Mouse (Mus musculus): ENCODE results near the gene Krtcap2. TPM values are rescaled to one million over a fixed set of nuclear protein-coding genes. Genes with fewer than 3 reads are reported as not detected.

The Krtcap2 gene
- polyA plus RNA-seq (2012; rRNA removed) = 58.2 and 61.9 TPM in 2 replicates

DNA sequence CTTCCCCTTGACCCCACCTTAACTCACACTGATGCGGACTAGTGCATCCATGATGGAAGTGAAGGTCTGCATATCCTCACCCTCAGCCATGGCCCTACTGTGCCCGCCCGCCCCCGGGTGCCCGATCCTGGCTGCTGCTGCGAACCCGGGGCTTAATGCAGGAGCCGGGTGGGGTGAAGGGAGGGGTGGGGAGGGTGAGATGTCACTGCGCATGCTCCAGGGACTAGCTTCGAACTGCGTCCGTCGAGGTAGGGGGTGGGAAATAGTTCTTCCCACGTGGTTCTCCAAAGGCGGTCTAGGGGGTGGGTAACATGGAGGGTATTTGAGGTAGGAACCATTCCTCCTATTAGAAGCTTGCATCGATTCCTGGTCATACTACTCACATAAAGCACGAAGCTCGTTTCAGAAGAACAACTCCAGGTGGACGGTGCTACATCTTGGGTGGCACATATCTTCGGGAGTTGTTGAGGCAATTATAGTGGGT lies at the start of gene Krtcap2:
Gene Krtcap2, plus strand, starts transcription at position 279 of the 484 bp plus-strand sequence.
- Histone ChIP-seq H3K4me3 (ENCODE audit: insufficient read depth, low read length) (peak within 1 kb of the TSS; percentile 70), H3K4me1 (ENCODE audit: control insufficient read depth, insufficient read depth, low read length) (peaks cover 2% of the 10 kb centered on the region; the same call in 1 of the 2 replicates), H3K27ac (ENCODE audit: insufficient read depth, low read length) (peak within 1 kb of the TSS; percentile 83)
- no peak for TF ChIP-seq CTCF (IDR thresholded peaks at IDR 0.05; ENCODE audit: extremely low read depth, insufficient read depth, low read length)
- 0 out of 2 replicates have a peak, but pooled peaks have one; percentile 15 for TF ChIP-seq POLR2A (IDR thresholded peaks at IDR 0.05; ENCODE audit: extremely low read depth, insufficient read depth, low read length)

DNA sequence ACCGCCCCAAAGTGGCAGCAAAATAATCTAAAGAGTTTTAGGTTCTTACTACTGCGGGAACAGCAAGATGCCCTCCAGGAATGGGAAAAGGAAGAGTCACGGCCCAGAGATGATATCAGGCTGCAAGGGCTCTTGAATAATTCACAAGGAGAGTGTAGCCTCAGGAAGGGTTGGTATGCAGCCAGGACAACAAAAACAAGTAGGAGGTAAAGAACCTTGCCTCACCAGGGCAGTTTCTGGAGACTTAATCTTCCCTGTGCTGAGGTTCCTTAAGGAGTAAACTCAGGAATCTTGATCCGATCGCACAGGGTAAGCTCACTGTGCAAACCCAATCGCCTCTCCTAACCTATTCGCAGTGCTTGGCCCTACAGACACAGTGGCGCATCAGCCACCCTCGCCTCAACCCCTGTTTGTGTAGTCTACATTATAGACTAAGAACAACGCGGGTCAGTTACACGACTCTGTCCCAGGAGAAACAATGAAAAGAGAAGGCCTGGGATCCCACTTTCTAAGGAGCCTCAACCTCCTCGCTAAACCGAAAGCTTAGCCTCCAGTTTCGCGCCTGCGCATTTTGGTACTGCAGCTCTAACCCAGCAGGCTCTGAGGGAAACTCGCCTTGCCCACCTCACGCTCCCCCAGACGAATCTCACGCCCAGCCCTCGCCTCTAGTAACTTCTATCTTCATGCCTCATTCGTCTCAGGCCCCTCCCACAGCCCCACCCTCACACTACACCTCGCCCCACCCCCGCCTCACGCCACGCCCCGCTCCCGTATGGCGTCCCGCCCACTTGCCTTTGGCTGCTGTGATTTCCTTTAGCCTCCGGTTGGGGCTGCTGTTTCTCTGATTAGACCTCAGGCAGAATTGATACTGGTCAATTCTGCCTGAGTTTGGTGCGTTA lies 49.5 kb upstream of the Krtcap2 start:
- H3K4me1 ChIP-seq (ENCODE audit: control insufficient read depth, insufficient read depth, low read length) = no peaks in the 10 kb centered on the region
- TF ChIP-seq POLR2A (IDR thresholded peaks at IDR 0.05; ENCODE audit: extremely low read depth, insufficient read depth, low read length) (peak; percentile 84), CTCF (IDR thresholded peaks at IDR 0.05; ENCODE audit: extremely low read depth, insufficient read depth, low read length) (peak; percentile 61)
- no peak overlapping the region for H3K27ac ChIP-seq (ENCODE audit: insufficient read depth, low read length)
- H3K4me3 ChIP-seq (ENCODE audit: insufficient read depth, low read length) = peak overlapping the region; percentile 40

DNA sequence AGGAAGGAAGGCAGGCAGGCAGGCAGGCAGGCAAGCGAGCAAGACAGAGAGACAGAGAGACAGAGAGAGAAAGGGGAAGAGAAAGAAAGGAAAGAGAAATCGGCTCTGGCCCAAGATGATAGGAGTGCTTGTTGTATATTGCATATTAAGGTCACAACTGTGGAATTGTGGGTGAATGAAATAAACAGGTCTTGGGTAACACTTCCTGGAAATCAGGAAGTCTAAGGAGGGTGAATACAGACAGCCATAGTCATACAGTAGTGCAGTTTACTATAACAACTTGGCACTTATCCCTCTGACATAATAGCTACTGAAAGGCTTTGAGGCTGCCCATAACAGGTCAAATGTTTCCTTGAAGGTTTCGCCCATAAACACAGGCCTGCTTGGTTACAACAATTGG lies 45.9 kb upstream of the Krtcap2 start:
- TF ChIP-seq POLR2A (IDR thresholded peaks at IDR 0.05; ENCODE audit: extremely low read depth, insufficient read depth, low read length) = no peak
- TF ChIP-seq CTCF (IDR thresholded peaks at IDR 0.05; ENCODE audit: extremely low read depth, insufficient read depth, low read length) = no peak
- H3K27ac ChIP-seq (ENCODE audit: insufficient read depth, low read length) = no peak overlapping the region
- no peaks in the 10 kb centered on the region for H3K4me1 ChIP-seq (ENCODE audit: control insufficient read depth, insufficient read depth, low read length)

DNA sequence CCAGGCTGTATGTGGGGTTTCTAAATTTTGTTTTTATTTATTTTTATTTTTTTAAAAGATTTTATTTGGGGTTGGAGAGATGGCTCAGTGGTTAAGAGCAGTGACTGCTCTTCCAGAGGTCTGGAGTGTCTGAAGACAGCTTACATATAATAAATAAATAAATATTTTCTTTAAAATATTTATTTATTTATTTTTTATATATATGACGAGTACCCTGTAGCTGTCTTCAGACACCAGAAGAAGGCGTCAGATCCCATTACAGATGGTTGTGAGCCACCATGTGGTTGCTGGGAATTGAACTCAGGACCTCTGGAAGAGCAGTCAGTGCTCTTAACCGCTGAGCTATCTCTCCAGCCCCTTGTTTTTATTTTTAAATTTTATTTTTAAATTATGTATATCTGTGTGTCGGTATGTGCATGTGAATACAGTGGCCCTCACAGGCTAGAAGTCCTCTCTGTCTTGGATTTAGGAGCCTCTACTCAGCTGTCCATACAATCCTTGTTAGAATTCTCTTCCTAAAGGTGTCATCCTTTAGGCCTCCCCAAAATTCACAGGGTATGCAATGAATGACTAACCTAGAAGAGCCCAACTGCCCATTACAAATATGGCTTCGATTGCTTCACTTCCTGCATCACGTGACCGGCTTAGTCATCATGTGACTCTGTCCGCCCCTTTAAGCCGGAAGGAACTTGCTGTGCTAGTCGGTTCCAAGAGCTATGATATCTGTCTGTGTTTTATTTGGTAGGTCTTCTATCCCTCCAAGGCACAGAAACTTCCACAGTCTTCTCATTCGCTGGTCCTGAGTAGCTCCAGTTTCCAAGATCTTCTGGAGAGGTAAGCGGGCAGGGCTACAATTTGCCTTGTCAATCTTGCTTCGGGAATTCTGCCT lies 43.3 kb upstream of the Krtcap2 start, which contains the start of gene Gba:
Gene Gba, plus strand, starts transcription at position 676 of the 889 bp plus-strand sequence.
- Histone ChIP-seq H3K4me1 (ENCODE audit: control insufficient read depth, insufficient read depth, low read length) (no peaks in the 10 kb centered on the region), H3K27ac (ENCODE audit: insufficient read depth, low read length) (no peak within 1 kb of the TSS), H3K4me3 (ENCODE audit: insufficient read depth, low read length) (peak within 1 kb of the TSS; percentile 44)
- TF ChIP-seq CTCF (IDR thresholded peaks at IDR 0.05; ENCODE audit: extremely low read depth, insufficient read depth, low read length) (no peak), POLR2A (IDR thresholded peaks at IDR 0.05; ENCODE audit: extremely low read depth, insufficient read depth, low read length) (peak; percentile 64)

More for the DNA sequence above, 45.9 kb upstream of the Krtcap2 start:
- H3K4me3 ChIP-seq (ENCODE audit: insufficient read depth, low read length) = no peak overlapping the region

DNA sequence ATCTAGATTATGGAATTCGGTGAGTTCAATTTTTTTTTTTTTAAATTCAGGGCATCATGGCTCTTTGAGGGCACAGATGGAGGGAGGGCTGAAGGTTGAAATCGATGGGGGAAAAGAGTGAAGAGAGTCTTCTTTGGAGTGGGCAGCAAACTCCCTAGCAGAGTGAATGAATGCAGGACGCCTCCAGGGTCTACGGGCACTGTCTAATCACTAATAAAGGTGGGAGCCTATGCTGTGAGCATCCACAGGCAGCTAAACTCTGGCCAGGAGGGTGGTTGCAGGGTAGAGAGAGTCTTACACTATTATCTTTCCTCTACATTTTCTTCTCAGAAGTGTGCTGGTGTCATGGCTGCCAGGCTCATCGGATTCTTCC lies 42.6 kb upstream of the Krtcap2 start:
- Histone ChIP-seq H3K4me1 (ENCODE audit: control insufficient read depth, insufficient read depth, low read length) (no peaks in the 10 kb centered on the region), H3K27ac (ENCODE audit: insufficient read depth, low read length) (no peak overlapping the region), H3K4me3 (ENCODE audit: insufficient read depth, low read length) (peak overlapping the region; percentile 44)
- TF ChIP-seq POLR2A (IDR thresholded peaks at IDR 0.05; ENCODE audit: extremely low read depth, insufficient read depth, low read length) (no peak), CTCF (IDR thresholded peaks at IDR 0.05; ENCODE audit: extremely low read depth, insufficient read depth, low read length) (no peak)

DNA sequence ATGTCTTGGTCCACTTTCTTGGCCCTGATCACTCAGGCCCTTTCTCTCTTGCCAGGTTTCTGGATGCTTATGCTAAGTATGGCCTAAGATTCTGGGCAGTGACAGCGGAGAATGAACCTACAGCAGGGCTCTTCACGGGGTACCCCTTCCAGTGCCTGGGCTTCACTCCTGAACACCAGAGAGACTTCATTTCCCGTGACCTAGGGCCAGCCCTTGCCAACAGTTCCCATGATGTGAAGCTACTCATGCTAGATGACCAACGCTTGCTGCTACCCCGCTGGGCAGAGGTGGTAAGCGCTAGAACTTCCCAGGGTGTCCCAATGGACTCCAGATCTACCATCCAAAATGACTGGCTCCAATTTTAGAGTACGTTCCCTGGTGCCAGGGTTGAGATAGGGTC lies 39.7 kb upstream of the Krtcap2 start:
- Histone ChIP-seq H3K4me3 (ENCODE audit: insufficient read depth, low read length) (no peak overlapping the region), H3K4me1 (ENCODE audit: control insufficient read depth, insufficient read depth, low read length) (no peaks in the 10 kb centered on the region), H3K27ac (ENCODE audit: insufficient read depth, low read length) (no peak overlapping the region)
- no peak for TF ChIP-seq CTCF (IDR thresholded peaks at IDR 0.05; ENCODE audit: extremely low read depth, insufficient read depth, low read length)
- no peak for TF ChIP-seq POLR2A (IDR thresholded peaks at IDR 0.05; ENCODE audit: extremely low read depth, insufficient read depth, low read length)

DNA sequence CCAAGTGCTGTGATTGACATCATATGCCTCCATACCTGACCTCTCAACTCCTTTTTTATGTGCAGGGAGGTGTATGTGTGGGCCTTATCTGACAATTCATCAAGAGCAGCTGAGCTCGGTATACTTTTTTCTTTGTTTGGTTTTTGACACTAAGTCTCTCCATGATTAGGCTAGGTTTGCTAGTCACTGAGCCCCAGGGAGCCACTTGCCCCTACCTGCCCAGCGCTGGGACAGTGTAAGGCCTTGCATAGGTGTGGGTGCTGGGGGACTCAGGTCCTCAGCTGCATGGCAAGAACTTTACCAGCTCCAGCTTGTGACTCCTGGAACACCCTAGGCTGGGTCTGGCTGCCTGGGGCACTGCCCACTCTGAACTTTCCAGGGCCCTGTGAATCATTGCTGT lies 39.1 kb upstream of the Krtcap2 start:
- Histone ChIP-seq H3K4me1 (ENCODE audit: control insufficient read depth, insufficient read depth, low read length) (no peaks in the 10 kb centered on the region), H3K27ac (ENCODE audit: insufficient read depth, low read length) (no peak overlapping the region), H3K4me3 (ENCODE audit: insufficient read depth, low read length) (no peak overlapping the region)
- no peak for TF ChIP-seq CTCF (IDR thresholded peaks at IDR 0.05; ENCODE audit: extremely low read depth, insufficient read depth, low read length)
- TF ChIP-seq POLR2A (IDR thresholded peaks at IDR 0.05; ENCODE audit: extremely low read depth, insufficient read depth, low read length) = no peak

DNA sequence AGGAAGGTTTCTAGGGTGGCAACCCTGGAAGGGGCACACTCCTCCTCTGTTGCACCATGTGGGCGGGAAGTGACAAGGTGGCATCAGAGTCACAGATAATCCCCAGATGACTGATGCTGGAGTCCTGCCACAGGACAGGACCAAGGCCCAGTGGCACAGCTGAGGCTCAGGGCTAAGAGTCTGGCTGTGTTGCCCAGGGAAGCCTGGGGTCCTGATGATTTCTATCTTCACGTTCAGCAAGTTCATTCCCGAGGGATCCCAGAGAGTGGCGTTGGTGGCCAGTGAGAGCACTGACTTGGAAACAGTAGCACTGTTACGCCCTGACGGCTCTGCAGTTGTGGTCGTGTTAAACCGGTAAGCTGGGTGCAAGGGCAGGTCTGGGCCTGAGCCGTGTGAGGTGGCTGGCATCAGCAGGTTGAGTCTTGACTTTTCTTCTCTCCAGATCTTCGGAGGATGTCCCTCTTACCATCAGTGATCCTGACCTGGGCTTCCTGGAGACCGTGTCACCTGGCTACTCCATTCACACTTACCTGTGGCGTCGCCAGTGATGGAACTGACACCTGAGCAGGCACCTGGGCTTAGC lies 37.6 kb upstream of the Krtcap2 start:
- Histone ChIP-seq H3K4me3 (ENCODE audit: insufficient read depth, low read length) (no peak overlapping the region), H3K4me1 (ENCODE audit: control insufficient read depth, insufficient read depth, low read length) (0 out of 2 replicates have a peak, but pooled peaks cover 2% of the 10 kb centered on the region), H3K27ac (ENCODE audit: insufficient read depth, low read length) (no peak overlapping the region)
- TF ChIP-seq CTCF (IDR thresholded peaks at IDR 0.05; ENCODE audit: extremely low read depth, insufficient read depth, low read length) (no peak), POLR2A (IDR thresholded peaks at IDR 0.05; ENCODE audit: extremely low read depth, insufficient read depth, low read length) (0 out of 2 replicates have a peak, but pooled peaks have one; percentile 7)

DNA sequence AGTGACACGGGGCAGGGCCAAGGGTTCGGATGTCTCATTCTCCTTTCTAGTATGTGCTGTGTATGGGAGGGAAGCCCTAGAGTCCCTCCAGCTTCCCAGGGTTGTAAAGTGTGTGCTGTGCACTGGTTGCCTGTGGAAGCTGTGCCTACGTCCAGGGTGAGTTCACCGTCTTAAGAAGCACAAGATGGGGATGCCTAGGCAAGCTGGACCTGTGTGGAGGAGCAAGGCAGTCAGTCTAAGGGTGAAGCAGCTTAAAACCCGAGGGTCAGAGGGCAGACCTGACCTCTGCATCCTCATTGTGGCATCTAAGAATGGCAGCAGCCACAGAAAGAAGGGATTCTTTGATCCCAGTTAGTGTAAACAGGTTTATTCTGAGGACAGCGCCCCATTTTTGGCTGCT lies 37.0 kb upstream of the Krtcap2 start:
- H3K4me1 ChIP-seq (ENCODE audit: control insufficient read depth, insufficient read depth, low read length) = 0 out of 2 replicates have a peak, but pooled peaks cover 2% of the 10 kb centered on the region
- TF ChIP-seq POLR2A (IDR thresholded peaks at IDR 0.05; ENCODE audit: extremely low read depth, insufficient read depth, low read length) = peak; percentile 3; the same call in 1 of the 2 replicates
- no peak for TF ChIP-seq CTCF (IDR thresholded peaks at IDR 0.05; ENCODE audit: extremely low read depth, insufficient read depth, low read length)
- no peak overlapping the region for H3K27ac ChIP-seq (ENCODE audit: insufficient read depth, low read length)
- no peak overlapping the region for H3K4me3 ChIP-seq (ENCODE audit: insufficient read depth, low read length)
